Mouse (Mus musculus) kidney, adult 18-20 months (tissue): ENCODE data around the gene Usp37.
A peak's percentile ranks its signal among the peaks of the same experiment; 100 is the strongest.

Source experiments
- DNase-seq: peaks from one replicate; pipeline ENCODE4 v3.0.0; 2021

Gene Usp37

GRCm38 (mm10) chr1:74396456-74397222 is 147.4 kb downstream of the Usp37 start:
- DNase-seq = peak; percentile 73

- no peak for DNase-seq
These were observed 148.8 kb downstream of the Usp37 start for GRCm38 (mm10) chr1:74395290-74395689.

GRCm38 (mm10) chr1:74394858-74395257 is 149.2 kb downstream of the Usp37 start:
- DNase-seq = no peak

GRCm38 (mm10) chr1:74394311-74394710 is 149.8 kb downstream of the Usp37 start:
- no peak for DNase-seq

- no peak for DNase-seq
These were observed 150.4 kb downstream of the Usp37 start for GRCm38 (mm10) chr1:74393697-74394096.

- no peak for DNase-seq
These were observed 151.1 kb downstream of the Usp37 start for GRCm38 (mm10) chr1:74393010-74393409.

- DNase-seq = peak; percentile 64
These were observed 151.6 kb downstream of the Usp37 start for GRCm38 (mm10) chr1:74392446-74392994.

GRCm38 (mm10) chr1:74391844-74392441 is 152.1 kb downstream of the Usp37 start:
- DNase-seq = peak; percentile 88

- peak; percentile 97 for DNase-seq
These were observed 152.9 kb downstream of the Usp37 start, which contains the start of gene Ctdsp1 for GRCm38 (mm10) chr1:74390924-74391748. TSS of gene Ctdsp1 (plus strand) at chr1:74391509.

GRCm38 (mm10) chr1:74390287-74390906 is 153.7 kb downstream of the Usp37 start:
- DNase-seq = peak; percentile 72

- peak; percentile 37 for DNase-seq
These were observed 154.2 kb downstream of the Usp37 start for GRCm38 (mm10) chr1:74389831-74390286.

GRCm38 (mm10) chr1:74388398-74388920 is 155.6 kb downstream of the Usp37 start:
- no peak for DNase-seq

- no peak for DNase-seq
These were observed 156.6 kb downstream of the Usp37 start for GRCm38 (mm10) chr1:74387386-74387988.

- peak; percentile 99 for DNase-seq
These were observed 157.2 kb downstream of the Usp37 start for GRCm38 (mm10) chr1:74386714-74387385.

- no peak for DNase-seq
These were observed 157.7 kb downstream of the Usp37 start for GRCm38 (mm10) chr1:74386363-74386713.

- DNase-seq = no peak
These were observed 158.6 kb downstream of the Usp37 start for GRCm38 (mm10) chr1:74385531-74385930.
